Mouse (Mus musculus) neural tube, embryonic 14.5 days (tissue): ENCODE data around the gene Obsl1. TPM values are rescaled to one million over a fixed set of nuclear protein-coding genes. Genes with fewer than 3 reads are reported as not detected.

Experiments
- ATAC-seq: fragments of 200-750 bp; cut with Nextera tagmentation; 2 replicates; pipeline ENCODE4 v1.8.0; 2017; ENCODE audit warnings: low read depth, mild to moderate bottlenecking, moderate TSS enrichment, moderate library complexity
- H3K27ac ChIP-seq: fragments of 300-500 bp; sonication (generic); 2 replicates; pipeline ENCODE4 v1.5.1; 2014; ENCODE audit warnings: low read depth, mild to moderate bottlenecking, control low read depth, low read length, moderate library complexity, mixed read lengths
- H3K27me3 ChIP-seq: fragments of 300-500 bp; sonication (generic); 2 replicates; pipeline ENCODE4 v1.6.1; 2014; ENCODE audit warnings: low read length; ENCODE audit not compliant: control insufficient read depth, insufficient read depth
- H3K36me3 ChIP-seq: fragments of 300-500 bp; sonication (generic); 2 replicates; pipeline ENCODE4 v1.6.1; 2014; ENCODE audit warnings: low read length, mixed read lengths; ENCODE audit not compliant: control insufficient read depth, insufficient read depth
- H3K4me1 ChIP-seq: fragments of 300-500 bp; sonication (generic); 2 replicates; pipeline ENCODE4 v1.6.1; 2014; ENCODE audit warnings: low read length; ENCODE audit not compliant: control insufficient read depth, insufficient read depth
- H3K4me2 ChIP-seq: fragments of 300-500 bp; sonication (generic); 2 replicates; pipeline ENCODE4 v1.6.1; 2014; ENCODE audit warnings: mild to moderate bottlenecking, low read depth, low read length, control low read depth
- H3K4me3 ChIP-seq: fragments of 300-500 bp; sonication (generic); 2 replicates; pipeline ENCODE4 v1.5.1; 2014; ENCODE audit warnings: low read depth, low read length, control low read depth, mixed read lengths
- H3K9ac ChIP-seq: fragments of 300-500 bp; sonication (generic); replicated peaks from 2 replicates; pipeline ENCODE4 v1.6.1; 2014; ENCODE audit warnings: low read depth, mild to moderate bottlenecking, control low read depth, low read length, mixed read lengths
- H3K9me3 ChIP-seq: fragments of 300-500 bp; sonication (generic); 2 replicates; pipeline ENCODE4 v1.6.1; 2016; ENCODE audit warnings: low read length; ENCODE audit not compliant: control insufficient read depth
- WGBS: fragments of 180-500 bp; shearing (Covaris S2); extraction: QIAGEN DNeasy Blood & Tissue Kit; methylation state at CpG from one replicate; pipeline ENCODE4 v1.1.7; 2014; 5-methylcytosine and 5-hydroxymethylcytosine counted together
- polyA plus RNA-seq: library from polyadenylated mRNA; unstranded; fragments of >200 nt; fragmentation: Nextera tagmentation; extraction: Ambion mirVana; gene quantifications from 2 replicates; pipeline ENCODE4 v1.2.1, GENCODE M21; 2014

Obsl1 gene
- polyA plus RNA-seq = 18.7 and 21.4 TPM in 2 replicates

- H3K27ac ChIP-seq = peak within 1 kb of the TSS; percentile 90
- H3K9ac ChIP-seq = peak within 1 kb of the TSS; percentile 97
- no peaks in the 10 kb centered on the region for H3K27me3 ChIP-seq
- under 1% methylated on average over 55 of the region's 65 CpGs for WGBS
- H3K9me3 ChIP-seq = no peaks in the 10 kb centered on the region
- peak; percentile 67 for ATAC-seq
- peaks cover 8% of the 10 kb centered on the region; the same call in 1 of the 2 replicates for H3K36me3 ChIP-seq
- H3K4me2 ChIP-seq = peak within 1 kb of the TSS; percentile 89
- H3K4me3 ChIP-seq = peak within 1 kb of the TSS; percentile 83
- peaks cover 3% of the 10 kb centered on the region; the same call in 1 of the 2 replicates for H3K4me1 ChIP-seq
Observed at GRCm38 (mm10) chr1:75505956-75506831, at the start of gene Obsl1. Obsl1 (minus strand) TSS chr1:75506452.

DNA sequence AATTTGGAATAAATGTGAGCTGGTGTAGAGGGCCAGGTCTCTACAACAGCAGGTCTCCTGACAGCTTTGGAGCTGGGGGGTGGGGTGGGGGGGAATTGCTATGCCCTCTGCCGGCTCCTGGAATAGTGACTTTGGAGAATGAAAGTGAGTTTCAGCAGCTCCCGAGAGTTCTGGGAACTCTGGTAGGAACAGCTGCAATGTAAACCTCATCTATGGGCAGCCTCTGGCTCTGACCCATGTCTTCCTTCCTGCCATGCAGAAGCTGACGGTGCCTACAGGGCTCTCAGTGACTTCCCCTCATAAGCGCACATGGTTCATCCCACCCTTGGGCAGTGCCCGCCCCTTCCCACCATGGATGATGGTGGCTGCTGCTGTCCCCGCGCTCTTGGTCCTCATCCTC is 49.4 kb upstream of the Obsl1 start:
- H3K36me3 ChIP-seq = peaks cover 45% of the 10 kb centered on the region

DNA sequence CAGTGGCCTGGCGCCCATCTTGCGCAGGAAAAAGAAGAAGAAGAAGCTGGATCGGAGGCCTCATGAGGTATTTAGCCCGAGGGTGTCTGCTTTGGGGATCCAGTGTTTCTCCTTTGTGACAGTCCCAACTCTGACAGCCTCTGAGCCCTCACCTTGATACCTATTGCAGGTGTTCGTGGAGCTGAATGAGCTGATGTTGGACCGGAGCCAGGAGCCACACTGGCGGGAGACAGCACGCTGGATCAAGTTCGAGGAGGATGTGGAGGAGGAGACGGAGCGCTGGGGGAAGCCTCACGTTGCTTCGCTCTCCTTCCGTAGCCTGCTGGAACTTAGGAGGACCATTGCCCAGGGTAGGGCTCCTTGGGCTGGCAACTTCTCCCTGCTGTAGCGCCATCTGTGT is 44.3 kb upstream of the Obsl1 start:
- Histone ChIP-seq H3K4me1 (peaks cover 8% of the 10 kb centered on the region), H3K36me3 (peaks cover 39% of the 10 kb centered on the region), H3K9ac (no peak overlapping the region), H3K4me2 (no peak overlapping the region), H3K27me3 (no peaks in the 10 kb centered on the region), H3K9me3 (no peaks in the 10 kb centered on the region), H3K27ac (no peak overlapping the region), H3K4me3 (no peak overlapping the region)
- 87% methylated on average over 15 of the region's 15 CpGs for WGBS
- no peak for ATAC-seq

More for the DNA sequence above, 49.4 kb upstream of the Obsl1 start:
- Histone ChIP-seq H3K27me3 (no peaks in the 10 kb centered on the region), H3K4me2 (no peak overlapping the region), H3K4me1 (peaks cover 6% of the 10 kb centered on the region; the same call in 1 of the 2 replicates), H3K9me3 (no peaks in the 10 kb centered on the region), H3K9ac (no peak overlapping the region), H3K4me3 (no peak overlapping the region), H3K27ac (no peak overlapping the region)
- WGBS = 89% methylated on average over 7 of the region's 7 CpGs
- ATAC-seq = no peak

DNA sequence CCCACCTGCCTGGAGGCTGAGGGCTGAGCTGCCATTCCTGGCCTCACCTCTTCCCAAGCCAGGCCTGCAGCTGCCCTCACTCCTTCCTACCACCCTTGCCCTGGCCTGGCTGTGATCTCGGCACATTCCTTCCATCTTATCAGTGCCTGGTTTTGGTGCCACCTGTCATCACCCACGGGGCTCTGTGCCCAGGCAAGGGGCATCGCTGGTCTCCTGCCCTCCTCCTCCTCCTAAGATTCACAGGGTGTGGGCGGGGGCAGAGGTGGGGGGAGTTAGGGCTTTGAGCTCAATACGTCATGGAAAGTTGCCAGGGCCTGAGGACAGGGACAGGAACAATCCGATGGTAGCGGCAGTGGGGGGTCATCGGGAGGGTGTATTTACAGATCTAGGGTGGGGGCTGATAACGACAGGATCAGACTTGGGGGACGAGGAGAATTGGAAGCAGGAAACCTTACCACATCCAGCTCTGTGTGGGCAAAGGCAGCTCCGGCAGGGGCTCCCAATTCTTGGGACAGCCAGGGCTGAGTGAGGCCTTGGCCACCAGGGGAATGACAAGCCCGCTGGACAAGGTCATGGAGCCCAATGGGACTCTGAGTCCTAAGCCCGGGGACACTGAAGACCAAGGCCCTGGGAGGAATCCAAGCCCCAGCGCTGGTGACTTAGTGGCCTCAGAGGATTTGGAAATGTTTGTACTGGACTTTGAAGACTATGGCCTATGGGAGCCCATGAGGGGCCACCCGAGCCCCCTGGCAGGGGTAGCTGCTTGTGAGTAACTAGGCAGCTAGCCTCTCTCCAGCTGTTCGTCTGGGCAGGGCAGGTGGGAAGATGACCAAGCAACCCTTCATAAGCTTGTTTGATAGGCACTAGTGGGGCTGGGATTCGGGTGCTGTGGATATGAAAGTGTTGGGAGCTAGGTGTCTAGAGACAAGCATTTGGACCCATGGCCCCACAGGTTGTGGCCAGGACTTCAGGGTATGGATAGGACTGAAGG is 43.3 kb upstream of the Obsl1 start:
- Histone ChIP-seq H3K9me3 (no peaks in the 10 kb centered on the region), H3K27ac (no peak overlapping the region), H3K27me3 (no peaks in the 10 kb centered on the region), H3K4me2 (no peak overlapping the region), H3K36me3 (peaks cover 34% of the 10 kb centered on the region), H3K4me1 (peaks cover 8% of the 10 kb centered on the region), H3K4me3 (no peak overlapping the region), H3K9ac (no peak overlapping the region)
- WGBS = 86% methylated on average over 17 of the region's 17 CpGs
- no peak for ATAC-seq

DNA sequence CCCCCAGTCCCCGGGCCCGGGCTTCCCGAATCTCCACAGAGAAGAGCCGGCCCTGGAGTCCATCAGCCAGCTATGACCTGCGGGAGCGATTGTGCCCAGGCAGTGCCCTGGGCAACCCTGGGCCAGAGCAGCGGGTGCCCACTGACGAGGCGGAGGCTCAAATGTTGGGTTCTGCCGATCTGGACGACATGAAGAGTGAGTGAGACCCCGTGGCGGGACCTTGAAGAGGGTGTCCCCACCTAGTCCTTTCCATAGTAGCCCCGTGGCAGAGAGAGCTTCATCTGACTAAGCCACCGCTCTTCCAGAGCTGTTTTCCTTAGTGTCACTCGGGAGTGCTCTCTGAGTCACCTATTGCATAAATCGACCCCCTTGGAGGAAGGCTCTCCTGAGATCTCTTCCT is 42.6 kb upstream of the Obsl1 start:
- no peaks in the 10 kb centered on the region for H3K27me3 ChIP-seq
- H3K9me3 ChIP-seq = no peaks in the 10 kb centered on the region
- H3K4me2 ChIP-seq = no peak overlapping the region
- ATAC-seq = no peak
- WGBS = 92% methylated on average over 17 of the region's 17 CpGs
- H3K4me3 ChIP-seq = no peak overlapping the region
- peaks cover 8% of the 10 kb centered on the region for H3K4me1 ChIP-seq
- peaks cover 34% of the 10 kb centered on the region for H3K36me3 ChIP-seq
- H3K9ac ChIP-seq = no peak overlapping the region
- H3K27ac ChIP-seq = no peak overlapping the region

DNA sequence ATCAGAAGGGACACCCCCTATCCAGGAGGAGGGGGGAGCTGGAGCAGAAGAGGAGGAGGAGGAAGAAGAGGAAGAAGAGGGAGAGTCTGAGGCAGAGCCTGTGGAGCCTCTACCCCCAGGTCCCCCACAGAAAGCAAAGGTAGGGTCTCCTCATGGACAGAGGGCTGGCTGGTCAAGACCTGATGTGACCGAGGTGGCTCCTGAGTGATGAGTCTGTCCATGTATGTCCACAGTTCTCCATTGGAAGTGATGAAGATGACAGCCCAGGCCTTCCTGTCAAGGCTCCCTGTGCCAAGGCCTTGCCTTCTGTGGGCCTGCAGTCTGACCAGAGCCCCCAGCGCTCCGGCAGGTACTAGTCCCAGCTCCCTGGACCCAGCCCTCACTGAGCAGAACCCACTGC is 41.8 kb upstream of the Obsl1 start:
- Histone ChIP-seq H3K9me3 (no peaks in the 10 kb centered on the region), H3K4me2 (no peak overlapping the region), H3K27me3 (no peaks in the 10 kb centered on the region), H3K4me1 (peaks cover 8% of the 10 kb centered on the region), H3K4me3 (no peak overlapping the region), H3K36me3 (peaks cover 28% of the 10 kb centered on the region), H3K9ac (no peak overlapping the region), H3K27ac (no peak overlapping the region)
- WGBS = 97% methylated on average over 3 of the region's 3 CpGs
- no peak for ATAC-seq

GRCm38 (mm10) chr1:75547351-75547750 is 41.1 kb upstream of the Obsl1 start:
- ATAC-seq = no peak
- Histone ChIP-seq H3K4me2 (peak overlapping the region; percentile 83), H3K4me1 (peaks cover 8% of the 10 kb centered on the region), H3K4me3 (peak overlapping the region; percentile 70; the same call in 1 of the 2 replicates), H3K36me3 (peaks cover 21% of the 10 kb centered on the region), H3K27me3 (no peaks in the 10 kb centered on the region), H3K27ac (no peak overlapping the region), H3K9ac (no peak overlapping the region), H3K9me3 (no peaks in the 10 kb centered on the region)
- 96% methylated on average over 13 of the region's 13 CpGs for WGBS

DNA sequence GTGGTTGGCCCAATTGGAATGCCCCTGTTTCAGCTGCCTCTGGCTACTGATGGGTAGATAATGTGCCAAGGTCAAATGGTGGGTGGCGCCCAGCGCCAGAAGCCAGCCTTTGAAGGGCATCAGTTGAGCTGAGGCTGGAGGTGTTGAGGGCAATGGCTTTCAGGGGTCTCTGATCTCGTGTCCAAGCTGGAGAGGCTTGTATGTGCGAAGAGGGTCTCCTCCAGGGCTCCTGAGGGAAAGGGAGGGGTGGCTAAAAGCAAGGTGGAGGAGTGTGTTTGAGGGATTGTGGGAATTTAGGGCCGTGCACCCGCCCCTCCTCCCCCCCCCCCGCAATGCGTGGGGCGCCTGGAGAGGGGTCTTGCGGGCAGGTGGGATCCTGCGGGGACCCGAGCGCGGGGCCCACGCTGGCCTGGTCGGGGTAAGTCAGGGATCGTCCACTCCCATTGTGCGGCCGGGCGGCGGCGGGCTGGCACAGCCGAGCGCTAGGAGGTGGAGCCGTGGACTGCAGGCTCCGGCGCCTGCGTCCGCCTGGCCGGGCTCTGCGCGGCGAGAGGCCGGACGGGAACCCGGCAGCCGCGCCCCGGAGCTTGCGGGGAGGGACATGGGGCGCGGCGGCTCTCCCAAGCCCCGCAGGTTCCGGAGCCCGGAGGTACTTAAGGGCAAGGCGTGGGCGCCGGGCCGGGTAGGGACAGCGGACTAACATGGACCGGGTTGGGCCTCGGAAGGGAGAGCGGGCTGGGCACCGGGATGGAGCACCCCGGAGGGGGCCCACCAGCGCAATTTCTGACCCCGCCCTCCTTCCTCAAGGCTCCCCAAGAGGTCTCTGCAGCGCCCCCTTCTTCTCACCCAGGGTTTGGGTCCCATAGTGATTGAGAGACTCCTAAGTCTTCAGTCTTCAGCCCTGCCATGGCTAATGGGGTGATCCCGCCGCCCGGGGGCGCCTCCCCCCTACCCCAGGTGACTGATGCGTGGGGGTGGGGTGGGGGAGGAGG is 40.0 kb upstream of the Obsl1 start, which contains the start of gene Slc4a3:
Slc4a3 (plus strand) TSS at position 302 of the 992 bp plus-strand sequence.
- H3K36me3 ChIP-seq = peaks cover 16% of the 10 kb centered on the region
- WGBS = 1% methylated on average over 56 of the region's 64 CpGs
- H3K27me3 ChIP-seq = no peaks in the 10 kb centered on the region
- H3K27ac ChIP-seq = peak within 1 kb of the TSS; percentile 77
- peak within 1 kb of the TSS; percentile 83 for H3K4me2 ChIP-seq
- peak; percentile 88 for ATAC-seq
- peaks cover 8% of the 10 kb centered on the region for H3K4me1 ChIP-seq
- H3K9me3 ChIP-seq = no peaks in the 10 kb centered on the region
- peak within 1 kb of the TSS; percentile 97 for H3K9ac ChIP-seq
- H3K4me3 ChIP-seq = peak within 1 kb of the TSS; percentile 70
